Mouse (Mus musculus): ENCODE measurements around the gene Mocs1.

Mocs1 gene

DNA sequence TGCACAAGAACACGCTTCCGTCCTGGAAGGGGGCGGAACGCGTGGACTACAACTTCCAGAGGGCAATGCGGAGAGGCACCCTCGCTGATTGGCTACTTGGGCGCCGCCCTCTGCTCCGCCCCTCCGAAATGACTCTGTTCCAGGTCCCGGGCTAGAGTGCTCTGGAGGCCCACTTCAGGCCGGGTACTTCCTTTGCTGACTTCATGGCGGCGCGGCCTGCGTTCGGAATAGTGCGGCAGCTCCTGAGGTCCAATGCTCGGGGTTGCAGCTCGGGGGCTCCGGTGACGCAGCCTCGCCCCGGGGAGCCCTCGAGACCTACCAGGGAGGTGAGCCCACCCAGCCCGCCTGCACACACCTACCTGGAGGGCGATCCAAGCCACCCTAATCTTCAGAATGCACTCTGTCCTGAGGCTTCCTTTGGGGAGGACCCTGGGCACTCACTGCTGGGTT is at the start of gene Mocs1:
Gene Mocs1 (plus strand): TSS at position 124 of the 450 bp plus-strand sequence.
- peak; percentile 92 for DNase-seq (ENCODE audit: low spot score)

DNA sequence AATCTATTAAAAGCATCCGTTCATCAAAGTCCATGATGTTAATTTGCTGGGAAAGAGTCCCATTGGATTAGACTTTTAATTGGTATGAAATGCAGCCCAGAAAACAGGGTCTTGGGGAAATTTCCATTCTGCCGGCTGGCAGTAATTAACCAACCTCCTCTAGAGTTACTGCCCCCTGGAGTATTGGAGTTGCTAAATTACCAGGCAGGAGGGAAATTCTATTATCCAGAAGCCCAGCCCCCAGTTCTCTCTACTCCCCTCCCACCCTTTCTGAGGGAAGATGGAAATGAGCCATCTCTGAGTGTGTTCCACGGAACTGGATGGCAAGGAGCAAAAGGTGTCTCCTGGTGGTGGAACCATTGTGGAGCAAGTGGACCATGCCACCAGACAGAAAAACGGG is 48.5 kb upstream of the Mocs1 start:
- no peak for DNase-seq (ENCODE audit: low spot score)

DNA sequence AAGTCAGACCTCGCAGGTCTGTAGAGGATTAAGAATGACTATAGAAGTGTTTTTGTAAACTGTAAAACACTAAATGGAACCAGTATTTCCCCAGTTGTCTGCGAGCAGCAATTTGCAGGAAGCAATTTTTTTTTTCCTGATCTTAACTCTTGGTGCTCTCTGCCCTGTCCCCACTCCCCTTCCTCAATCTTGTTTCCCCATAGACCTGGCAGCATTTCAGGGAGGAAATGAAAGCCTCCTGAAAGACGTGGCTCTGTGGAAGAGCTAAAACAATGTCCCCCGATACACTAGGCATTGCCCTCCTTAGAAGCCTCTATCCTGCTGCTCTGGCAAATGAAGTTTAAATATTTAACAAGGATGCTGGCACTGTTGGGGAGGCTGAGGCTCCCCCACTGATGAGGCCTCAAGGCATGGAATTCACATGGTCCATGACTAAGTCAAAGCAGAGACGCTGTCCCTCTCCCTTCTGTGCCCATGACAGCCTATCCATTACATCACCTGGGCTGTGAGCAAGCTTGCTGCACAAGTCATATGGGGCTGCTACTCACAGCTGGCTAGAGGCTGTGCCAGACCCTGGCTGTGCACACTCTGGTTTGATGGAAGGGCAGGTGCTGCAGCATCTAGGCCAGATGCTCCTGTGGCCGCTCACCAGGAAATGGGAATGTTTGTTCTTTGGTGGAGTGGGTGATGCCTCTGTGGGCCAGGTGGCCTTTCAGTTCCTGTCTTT is 43.8 kb upstream of the Mocs1 start:
- no peak for DNase-seq (ENCODE audit: low spot score)

DNA sequence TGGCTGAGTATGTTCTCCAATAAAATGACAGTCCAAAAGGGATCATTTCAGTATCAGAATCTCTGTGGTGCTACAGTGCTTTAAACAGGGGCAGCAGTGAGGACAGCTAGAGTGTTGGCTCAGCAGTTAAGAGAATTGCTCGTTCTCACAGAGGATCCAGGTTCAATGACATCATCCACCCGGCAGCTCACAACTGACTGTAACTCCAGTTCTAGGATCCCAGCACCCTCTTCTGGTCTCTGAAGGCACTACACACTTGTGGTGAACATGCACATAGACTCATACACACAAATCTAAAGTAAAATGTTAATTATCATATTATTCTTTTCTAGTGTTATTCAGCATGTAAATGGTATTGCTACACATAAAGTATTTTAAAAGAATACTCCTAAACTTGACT is 40.4 kb upstream of the Mocs1 start:
- no peak for DNase-seq (ENCODE audit: low spot score)

DNA sequence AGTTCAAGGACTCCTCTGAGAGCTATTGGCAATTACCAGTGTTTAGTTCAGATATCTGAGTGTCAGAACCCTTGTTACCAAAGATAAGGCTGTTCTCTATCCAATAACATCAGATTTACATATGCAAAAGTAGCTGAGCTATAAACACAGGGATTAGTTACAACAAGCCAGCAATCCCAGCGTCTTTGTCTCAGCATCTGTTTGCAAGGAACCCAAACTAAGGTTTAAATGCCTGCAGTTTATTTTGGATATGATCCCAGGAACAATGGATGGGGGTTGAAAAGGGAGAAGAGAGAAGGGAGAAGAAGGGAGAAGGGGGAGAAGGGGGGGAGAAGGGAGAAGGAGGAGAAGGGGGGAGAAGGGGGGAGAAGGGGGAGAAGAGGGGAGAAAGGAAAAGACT is 35.4 kb upstream of the Mocs1 start:
- DNase-seq (ENCODE audit: low spot score): no peak

DNA sequence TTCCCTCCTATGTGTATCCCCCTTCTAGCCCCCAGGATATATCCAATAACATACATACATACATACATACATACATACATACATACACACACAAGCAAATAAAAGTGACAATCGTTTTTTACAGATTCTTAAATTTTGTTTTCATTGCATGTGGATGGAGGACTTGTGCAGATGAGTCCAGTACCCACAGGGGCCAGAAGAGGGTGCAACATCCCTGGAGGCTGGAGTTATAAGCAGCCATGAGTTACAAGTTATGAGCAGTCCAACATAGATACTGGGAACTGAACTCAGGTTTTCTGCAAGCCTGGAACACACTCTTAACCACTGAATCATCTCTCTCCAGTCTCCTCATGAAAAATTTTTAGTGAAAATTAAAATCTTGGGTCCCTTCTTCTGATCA is 33.3 kb upstream of the Mocs1 start:
- no peak for DNase-seq (ENCODE audit: low spot score)

DNA sequence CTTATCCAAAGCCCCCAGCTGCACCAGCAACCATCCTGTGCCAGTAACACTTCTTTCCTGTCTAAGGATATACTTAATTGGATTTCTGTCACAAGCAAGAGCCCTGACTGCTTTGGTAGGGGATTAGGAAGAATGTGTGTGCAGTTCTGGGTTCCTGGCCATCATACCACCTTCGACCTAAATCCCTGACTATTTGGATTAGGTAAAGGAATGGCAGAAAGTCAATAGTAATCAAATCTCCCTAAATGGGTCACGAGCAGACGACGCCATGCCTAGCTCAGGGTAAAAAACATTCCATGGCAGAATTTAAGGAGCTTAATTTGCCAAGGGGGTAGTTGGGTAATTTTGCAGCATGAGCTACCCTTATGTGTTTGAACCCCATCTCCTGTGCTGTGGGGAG is 28.6 kb upstream of the Mocs1 start:
- no peak for DNase-seq (ENCODE audit: low spot score)

DNA sequence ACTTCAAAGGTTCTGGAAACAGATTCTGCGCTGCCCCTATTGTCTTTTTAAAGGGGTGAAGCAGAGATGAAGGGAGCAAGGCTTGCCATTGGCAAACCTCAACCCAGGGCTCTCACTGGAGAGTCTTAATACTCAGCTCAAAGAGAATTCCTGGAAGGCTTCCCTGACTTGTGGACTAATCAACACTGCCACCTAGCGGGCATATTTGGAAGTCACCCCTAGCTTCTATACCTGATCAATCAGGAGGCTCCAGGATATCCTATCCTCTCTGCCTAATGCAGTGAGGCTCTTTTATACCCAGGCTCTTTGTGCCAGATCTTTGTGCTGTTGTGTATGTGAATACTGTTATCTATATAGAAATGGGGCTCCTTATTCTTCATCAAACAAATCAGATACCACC is 28.0 kb upstream of the Mocs1 start:
- DNase-seq (ENCODE audit: low spot score): peak; percentile 23

DNA sequence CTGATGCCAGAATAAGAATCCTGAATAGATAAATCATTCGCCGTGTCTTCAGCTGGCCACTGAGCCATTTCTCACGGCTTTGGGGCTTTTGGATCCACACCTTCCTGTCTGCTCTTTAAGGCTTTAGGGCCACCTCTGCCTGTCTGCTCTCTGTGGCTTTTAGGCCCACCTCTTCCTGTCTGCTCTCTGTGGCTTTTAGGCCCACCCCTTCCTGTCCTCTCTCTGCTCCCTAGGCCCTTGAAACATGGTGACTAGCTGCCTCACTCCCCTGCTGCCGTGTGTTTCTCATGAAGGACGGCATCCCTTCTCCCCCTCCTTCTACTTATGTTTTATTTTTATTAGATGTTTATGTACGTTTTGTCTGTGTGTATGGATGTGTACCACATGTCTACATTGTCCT is 25.0 kb upstream of the Mocs1 start:
- DNase-seq (ENCODE audit: low spot score): no peak

DNA sequence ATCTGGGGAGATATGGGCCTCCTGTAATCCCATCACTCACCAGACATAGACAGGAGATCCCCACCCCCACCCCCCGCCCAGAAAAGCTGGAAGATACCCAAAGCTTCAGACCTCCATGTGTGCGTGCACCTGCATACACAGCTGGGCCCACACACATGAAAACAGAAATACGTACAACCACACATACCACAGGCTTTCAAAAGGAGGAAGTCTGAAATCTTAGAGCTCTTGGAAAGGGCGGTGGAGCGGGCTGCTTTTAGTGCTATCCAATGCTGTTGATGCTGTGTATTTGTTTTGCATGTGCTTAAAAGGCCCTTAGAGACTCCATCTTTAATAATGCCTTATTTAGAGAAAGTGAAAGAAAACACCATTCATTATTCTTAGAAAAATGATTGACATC is 22.2 kb upstream of the Mocs1 start:
- DNase-seq (ENCODE audit: low spot score): no peak

DNA sequence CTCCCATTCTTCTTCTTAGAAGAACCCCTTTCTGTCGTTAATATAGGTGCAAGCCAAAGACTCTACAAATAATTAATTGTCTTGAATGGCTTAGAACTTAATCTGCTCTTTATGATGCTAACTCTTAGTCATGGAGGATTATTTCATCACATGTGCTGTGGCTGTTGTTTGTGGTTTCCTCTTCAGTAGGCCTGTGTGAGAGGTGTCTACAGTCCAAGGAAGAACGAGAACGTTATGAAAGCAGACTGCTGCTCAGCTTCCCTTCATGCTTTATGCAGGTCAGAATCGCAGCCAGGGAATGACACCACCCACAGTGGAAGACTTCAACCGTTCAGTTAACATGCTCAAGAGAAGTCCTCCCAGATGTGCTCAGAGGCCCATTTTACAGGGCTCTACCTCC is 15.2 kb upstream of the Mocs1 start:
- DNase-seq (ENCODE audit: low spot score): no peak

DNA sequence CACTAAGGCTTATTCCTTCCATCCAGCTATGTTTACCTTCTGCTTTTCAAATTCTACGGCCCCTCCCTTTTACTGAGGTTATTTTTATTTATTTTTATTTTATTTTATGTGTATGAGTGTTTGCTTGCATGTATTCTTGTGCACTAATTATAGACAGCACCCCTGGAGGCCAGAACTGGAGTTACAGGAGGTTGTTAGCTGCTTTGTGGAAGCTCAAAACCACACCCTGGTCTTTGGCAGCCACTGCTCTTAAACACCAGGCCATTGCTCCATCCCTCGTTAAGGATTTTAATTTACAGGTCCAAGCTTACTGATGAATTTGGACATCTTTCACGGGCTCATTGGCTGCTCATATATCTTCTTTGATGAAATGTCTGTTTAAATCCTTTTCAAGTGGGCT is 14.6 kb upstream of the Mocs1 start:
- DNase-seq (ENCODE audit: low spot score): no peak

DNA sequence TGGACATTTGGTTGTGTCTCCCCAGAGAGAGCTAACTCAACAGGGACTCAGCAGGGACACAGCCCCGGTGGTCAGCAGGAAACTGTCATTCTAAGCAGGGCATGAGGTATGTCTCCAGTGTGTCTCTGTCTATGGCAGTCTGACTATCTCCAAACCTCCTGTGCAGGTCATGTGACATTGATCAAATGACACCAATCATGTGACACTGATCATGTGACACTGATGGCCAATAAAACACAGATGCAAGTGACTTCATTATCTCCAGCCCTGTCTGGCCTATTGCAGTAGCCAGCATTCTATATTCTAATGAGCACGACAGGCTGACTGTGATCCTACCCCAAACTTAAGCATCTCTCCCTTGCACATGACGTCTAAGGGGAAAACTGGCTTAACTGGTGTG is 11.9 kb upstream of the Mocs1 start:
- DNase-seq (ENCODE audit: low spot score): no peak

DNA sequence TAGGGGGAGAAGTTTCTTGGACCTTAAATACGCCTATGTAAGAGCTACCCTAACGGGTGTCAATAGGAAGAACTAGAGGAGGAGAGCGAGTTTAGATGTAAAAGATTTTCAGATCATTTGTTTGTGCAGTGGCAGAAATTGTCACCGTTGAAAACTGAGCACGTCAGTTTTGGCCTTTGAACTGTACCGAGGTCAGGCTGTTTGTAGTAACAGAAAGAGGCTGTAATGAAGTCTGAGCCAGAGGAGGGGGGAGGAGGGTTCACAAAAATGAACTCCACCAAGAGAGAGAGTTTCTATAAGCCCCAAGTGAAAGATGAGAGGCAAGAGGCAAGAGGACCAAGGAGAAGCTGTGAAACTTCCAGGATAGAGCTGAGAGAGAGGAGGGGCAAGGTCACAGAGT is 8.3 kb upstream of the Mocs1 start:
- DNase-seq (ENCODE audit: low spot score): no peak

DNA sequence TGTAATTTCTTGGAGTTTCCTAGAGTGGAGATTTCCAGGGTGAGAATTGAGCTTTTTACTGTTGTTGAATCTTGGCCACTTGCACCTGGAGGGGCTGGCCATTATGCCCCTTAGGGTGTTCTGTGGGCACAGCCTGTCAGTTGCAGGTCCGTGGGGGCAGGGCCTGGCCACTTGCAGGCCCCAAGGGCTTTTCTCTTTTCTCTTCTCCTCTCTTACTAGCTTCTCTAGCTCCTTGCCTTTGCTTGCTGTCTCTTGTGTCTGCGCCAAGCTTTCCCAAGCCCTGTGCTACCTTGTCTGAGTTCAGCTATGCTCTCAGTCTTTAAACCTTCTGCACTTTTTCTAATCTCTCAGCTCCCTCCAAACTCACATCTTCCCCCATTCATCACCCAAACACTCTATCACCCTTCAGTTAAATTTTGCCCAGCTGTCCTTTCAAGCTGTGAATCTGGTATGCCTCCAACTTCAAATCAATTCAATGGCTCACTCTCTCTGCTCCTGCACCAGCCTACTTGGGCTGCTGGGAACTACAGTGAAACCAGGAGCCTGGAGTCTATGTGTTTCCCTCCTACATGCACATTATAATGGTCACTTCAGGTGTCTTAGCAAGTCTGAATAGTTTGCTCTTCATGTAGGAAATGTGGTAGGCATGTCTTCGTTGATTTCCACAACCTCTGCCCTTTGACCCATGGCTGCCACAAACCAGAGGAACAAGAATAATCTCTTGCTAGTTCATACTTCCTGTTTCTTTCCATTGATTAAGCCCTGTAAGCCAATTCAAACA is 5.7 kb upstream of the Mocs1 start:
- DNase-seq (ENCODE audit: low spot score): no peak

DNA sequence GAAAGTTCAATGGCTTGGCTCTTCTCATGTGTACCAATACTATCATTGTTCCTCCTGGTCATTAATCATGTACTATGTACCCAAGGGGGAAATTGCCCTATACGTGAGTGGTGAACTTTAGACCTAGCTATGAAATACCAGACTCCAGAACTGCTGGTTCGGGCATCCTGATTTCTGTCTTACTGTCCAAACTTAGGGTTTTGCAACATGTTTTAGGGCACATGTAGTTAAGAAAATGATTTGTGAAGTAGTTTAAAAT is 5.2 kb upstream of the Mocs1 start:
- DNase-seq (ENCODE audit: low spot score): no peak

DNA sequence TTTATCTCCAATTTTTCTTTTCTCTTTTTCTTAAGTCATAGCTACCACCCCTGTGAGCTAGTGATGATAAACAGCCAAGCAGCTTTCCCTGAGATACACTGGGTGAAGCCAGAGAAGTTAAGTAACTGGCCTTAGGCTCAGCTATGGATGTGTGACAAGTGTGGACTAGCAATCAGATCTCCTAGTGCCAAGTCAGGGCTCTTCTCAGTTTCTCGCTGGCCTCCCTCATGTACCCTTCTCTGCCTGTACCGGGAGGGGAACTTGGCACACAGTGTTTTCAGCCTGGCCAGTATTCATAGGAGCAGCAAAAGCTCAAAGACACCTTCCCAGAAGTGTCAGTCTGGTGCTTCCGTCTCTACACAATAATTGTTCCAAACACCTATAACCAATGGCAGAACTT is 4.3 kb upstream of the Mocs1 start:
- DNase-seq (ENCODE audit: low spot score): no peak

DNA sequence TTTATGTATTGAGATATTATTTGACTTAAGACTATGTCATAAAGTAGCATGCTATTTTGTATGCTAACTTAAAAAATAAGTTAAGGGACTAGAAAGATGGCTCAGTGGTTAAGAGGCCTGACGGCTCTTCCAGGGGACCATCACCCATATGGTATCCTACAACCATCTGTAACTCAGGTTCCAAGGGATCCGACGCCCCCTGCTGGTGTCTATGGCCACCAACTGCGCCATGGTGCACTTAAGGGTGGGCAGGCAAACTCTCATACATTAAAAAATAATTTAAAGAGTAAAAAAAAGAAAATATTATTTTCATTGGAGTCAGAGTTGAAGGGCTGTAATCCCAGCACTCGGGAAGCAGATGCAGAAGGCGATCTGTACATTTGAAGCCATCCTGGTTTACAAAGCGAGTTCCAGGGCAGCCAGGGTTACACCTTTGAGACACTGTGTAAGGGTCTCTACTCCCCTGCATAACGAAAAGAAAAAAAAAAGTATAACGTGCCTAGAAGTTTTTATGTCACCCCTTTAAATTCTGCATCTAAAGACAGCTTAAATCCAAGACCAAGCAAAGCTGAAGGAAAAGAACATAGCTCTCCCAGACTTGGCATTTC is 427 bp upstream of the Mocs1 start:
- no peak for DNase-seq (ENCODE audit: low spot score)

DNA sequence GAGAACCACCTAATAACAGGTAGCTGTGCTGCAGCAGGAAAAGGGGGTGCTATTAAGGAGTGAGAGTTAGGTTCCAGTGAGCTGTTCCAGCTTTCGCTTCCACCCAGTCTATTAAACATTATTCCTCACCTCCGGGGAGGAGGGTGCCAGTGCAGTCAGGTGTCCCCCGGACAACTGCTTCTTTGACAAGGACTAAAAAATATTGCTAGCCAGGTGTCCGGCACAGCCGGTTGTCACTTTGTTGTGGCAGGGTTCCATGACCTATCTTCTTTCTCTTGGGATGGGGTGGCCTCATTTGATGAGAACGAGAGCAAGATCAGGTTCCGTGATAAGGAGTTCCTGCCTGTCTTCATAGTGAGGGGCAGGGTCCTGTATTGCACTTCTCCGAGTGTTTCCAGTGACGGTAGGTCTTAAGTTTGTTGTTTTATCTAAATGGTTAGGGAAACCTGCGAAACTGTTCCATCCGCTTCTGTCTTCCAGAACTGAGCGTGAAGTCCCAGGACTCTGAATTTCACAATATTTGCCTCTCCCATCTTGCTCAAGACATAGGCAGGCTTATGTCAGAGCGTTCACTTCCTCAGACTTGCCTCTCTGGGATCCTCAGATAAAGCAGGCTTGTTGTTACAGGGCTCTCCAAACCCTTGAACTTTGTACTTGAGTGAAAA is 721 bp downstream of the Mocs1 start:
- no peak for DNase-seq (ENCODE audit: low spot score)

DNA sequence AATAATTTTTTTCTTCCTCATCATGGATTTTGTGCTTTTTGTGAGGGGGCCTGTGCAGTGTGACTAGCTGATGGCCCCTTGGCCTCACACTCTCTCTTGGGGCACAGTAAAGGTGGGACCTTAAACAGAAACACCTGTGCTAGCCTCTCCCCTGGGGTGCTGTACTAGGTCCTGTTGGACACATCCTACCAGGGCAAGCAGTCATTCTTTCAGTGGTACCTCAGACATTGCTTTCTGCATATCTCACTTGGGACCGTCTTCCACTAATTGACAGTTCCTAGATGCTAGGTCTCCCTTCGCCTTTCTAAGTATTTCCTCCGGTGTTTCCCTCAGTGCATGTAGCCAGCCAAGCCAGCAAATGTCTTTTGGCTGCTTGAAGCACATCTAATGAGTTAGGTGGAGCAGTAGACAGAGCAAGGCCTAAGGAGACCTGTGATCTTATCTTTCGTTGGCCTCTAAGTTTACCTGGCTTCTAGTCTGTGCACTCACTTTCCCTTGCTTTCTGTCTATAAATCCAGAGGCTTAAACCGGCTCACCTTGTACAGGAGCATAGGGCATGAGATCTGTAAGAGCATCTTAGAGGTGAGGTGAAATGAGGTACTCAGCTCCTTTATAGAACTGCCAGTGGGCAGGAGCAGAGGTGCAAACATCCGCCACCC is 1.4 kb downstream of the Mocs1 start:
- DNase-seq (ENCODE audit: low spot score): no peak

DNA sequence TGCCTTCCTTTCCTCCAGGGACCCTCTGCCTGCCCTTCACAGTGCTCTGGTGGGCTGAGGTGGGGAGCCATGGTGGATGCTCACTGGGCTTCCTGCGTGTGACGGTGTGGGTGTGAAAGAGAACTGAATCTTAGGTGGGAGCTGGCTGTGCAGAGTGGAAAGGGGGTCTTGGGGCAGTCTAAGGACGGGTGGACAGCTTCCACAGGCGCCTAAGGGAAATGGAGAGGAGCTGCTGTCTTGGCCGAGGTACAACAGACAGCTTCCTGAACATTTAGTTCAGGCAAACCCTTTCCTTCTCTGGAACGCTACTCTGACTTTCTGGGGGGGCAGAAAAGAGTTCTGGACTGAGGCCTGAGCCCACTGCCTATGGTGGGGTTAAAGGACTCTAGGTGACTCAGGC is 2.0 kb downstream of the Mocs1 start:
- DNase-seq (ENCODE audit: low spot score): no peak

DNA sequence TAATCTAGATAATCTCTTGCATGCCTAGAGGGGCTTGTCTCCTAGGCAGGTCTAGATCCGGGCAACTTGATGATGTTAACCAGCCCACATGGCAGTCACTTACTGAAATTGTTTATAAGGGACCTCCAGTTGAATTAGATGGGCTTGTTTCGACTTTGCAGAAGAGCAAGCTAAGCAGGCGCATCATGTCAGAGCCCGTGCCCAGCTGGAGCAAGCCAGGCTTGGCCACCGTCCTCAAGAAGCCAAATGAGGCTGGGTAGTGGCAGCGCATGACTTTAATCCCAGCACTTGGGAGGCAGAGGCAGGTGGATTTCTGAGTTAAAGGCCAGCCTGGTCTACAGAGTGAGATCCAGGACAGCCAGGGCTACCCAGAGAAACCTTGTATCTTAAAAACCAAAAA is 3.0 kb downstream of the Mocs1 start:
- no peak for DNase-seq (ENCODE audit: low spot score)
